Mouse (Mus musculus): ENCODE data around the gene Degs1.

Gene Degs1

DNA sequence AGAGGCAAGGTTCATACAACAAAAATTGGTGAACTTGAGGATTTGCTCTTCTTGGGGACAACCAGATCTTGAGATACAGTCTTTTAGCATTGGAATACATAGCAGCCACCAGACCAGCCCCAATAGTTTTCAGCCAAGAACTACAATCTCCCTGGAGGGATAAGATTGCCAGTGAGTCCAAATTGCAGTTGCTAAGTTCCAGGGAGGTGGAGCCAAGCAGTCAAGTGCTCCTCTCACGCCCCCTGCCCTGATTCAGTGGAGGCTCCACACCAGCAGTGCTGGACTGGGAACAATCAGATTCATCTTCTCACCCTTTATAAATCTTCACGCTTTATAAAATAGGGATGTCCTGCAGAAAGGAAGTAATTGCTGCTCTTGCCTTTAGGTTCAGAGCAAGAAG is 7.2 kb upstream of the Degs1 start:
- ChIA-PET POLR2A (no interaction called here), CTCF (no interaction called here)

DNA sequence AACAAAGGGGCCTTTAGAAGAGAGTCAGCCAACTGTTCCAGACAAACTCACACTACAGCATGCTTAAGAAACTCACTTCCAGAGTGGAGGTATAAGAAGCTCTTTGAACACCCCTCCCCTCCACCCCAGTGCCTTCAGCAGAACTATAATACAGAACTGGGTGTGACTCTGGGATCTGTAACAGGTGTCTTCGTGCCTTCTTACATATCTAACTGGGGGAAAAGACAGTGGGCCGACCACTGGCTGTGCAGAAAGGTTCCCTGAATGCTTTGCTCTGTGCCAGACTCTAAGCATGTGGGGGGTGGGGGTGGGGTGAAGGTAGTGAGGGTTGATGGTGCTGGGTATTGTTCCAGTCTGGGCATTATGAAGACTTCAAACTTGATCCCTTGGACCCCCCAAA is 6.0 kb upstream of the Degs1 start:
- ChIA-PET POLR2A (interaction anchor here in 1 of 4 experiments (3.1 kb wide), 1 partner anchor 17 kb away, joined by 9 read pairs; no protein-coding TSS in a partner anchor), CTCF (no interaction called here)

GRCm38 (mm10) chr1:182287781-182288180 is 5.2 kb upstream of the Degs1 start:
- ChIA-PET CTCF (interaction anchor here in 2 of 4 experiments (0.7 to 0.9 kb wide), 2 partner anchors 138 to 217 kb away, joined by 3 read pairs; no protein-coding TSS in a partner anchor), POLR2A (interaction anchor here in 1 of 4 experiments (3.1 kb wide), 1 partner anchor 16 kb away, joined by 9 read pairs; no protein-coding TSS in a partner anchor)

- ChIA-PET POLR2A (interaction anchor here in 2 of 4 experiments (0.6 to 1.2 kb wide), 7 partner anchors 13 to 442 kb away, joined by 3 to 5 read pairs (median 4); partner anchors contain the start of gene Lbr (in 1 of the 2)), CTCF (no interaction called here)
Measured at GRCm38 (mm10) chr1:182284795-182285194, 2.2 kb upstream of the Degs1 start.

DNA sequence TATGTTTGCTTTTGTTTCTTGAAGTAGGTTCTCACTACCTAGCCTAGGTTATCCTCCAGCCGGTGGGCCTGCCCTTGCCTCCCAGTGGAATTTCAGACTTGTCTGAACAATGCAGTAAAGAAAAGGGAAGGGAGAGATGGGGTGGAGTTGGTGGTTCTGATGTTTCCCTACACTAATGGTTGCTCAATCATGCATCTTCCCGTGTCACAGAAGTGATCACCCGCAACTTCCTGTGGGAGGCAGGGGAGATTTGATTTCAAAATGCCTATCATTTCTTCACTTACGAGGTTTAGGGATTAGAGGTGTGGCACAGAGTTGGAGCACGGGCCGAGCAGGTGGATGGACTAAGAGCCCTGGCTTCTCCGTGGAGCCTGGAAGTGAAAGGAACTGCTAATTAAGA is 627 bp upstream of the Degs1 start:
- ChIA-PET POLR2A (interaction anchor here in 3 of 4 experiments (1.0 to 4.1 kb wide), 18 partner anchors 8 to 625 kb away, joined by 3 to 61 read pairs (median 8); partner anchors contain the start of gene Fbxo28 (in 2 of the 3)), CTCF (interaction anchor here in 1 of 4 experiments (1.2 to 1.5 kb wide), 2 partner anchors 143 to 145 kb away, joined by 3 to 4 read pairs; no protein-coding TSS in a partner anchor)

DNA sequence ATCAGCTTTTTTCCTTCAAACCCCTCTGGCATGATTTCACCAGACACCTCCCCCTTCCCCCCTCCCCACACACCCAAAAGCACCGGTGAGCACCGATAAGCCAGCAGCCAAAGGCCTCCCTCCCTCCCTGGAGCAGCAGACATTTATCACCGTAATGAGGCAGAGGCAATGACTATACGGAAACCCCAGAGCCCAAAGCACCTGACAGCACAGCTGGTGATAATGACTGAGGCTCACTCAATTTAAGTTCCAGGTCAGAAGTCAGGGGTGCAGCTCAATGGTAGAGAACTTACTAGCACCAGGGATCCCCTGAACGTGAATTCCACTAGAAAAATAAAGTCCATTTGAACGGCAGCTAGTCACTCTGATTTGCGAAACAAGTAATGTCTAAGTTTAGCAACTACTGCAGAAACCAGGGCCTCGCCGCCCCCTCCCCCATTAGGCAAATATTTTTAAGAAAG is 1.3 kb downstream of the Degs1 start:
- CTCF ChIA-PET: no interaction called here
- POLR2A ChIA-PET: interaction anchor here in 3 of 4 experiments (0.6 to 4.1 kb wide), 26 partner anchors 8 to 439 kb away, joined by 3 to 61 read pairs (median 6); partner anchors contain the start of genes Fbxo28 (in 3 of the 3) and Lbr (in 1 of the 3)

- ChIA-PET CTCF (interaction anchor here in 1 of 4 experiments (0.8 kb wide), 1 partner anchor 14 kb away, joined by 3 read pairs; no protein-coding TSS in a partner anchor), POLR2A (interaction anchor here in 3 of 4 experiments (0.8 to 4.1 kb wide), 20 partner anchors 9 to 131 kb away, joined by 3 to 61 read pairs (median 6); partner anchors contain the start of genes Fbxo28 (in 2 of the 3) and Trp53bp2 (in 1 of the 3))
Measured at GRCm38 (mm10) chr1:182280577-182280976, 2.0 kb downstream of the Degs1 start.

- CTCF ChIA-PET: interaction anchor here in 1 of 4 experiments (0.8 kb wide), 1 partner anchor 14 kb away, joined by 3 read pairs; no protein-coding TSS in a partner anchor
- POLR2A ChIA-PET: interaction anchor here in 3 of 4 experiments (0.9 to 4.1 kb wide), 11 partner anchors 8 to 130 kb away, joined by 3 to 61 read pairs (median 3); partner anchors contain the start of gene Trp53bp2 (in 1 of the 3)
Measured at GRCm38 (mm10) chr1:182280046-182280445, 2.6 kb downstream of the Degs1 start.

- CTCF ChIA-PET: no interaction called here
- POLR2A ChIA-PET: interaction anchor here in 2 of 4 experiments (1.2 to 4.1 kb wide), 3 partner anchors 8 to 86 kb away, joined by 3 to 61 read pairs (median 4); no protein-coding TSS in a partner anchor
Measured at GRCm38 (mm10) chr1:182279436-182279835, 3.2 kb downstream of the Degs1 start.

DNA sequence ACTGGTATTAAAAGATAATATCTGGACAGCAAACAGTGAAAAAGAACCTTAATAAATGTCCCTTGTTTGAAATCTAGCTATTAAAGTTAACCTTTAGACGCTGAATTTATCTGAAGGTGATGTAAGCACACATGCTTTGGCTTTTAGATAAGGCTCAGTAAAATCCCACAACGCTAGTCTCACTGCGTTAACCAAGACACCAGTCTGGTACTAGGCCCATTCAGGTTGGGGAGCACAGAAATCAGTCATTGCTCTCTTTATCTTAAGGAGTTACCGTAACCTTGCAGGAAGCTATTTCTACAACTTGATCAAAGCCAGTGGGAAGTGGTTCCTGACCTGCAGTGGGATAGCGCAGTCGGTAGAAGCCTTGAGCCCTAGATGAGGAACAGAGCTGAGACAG is 7.5 kb downstream of the Degs1 start:
- CTCF ChIA-PET: no interaction called here
- POLR2A ChIA-PET: interaction anchor here in 3 of 4 experiments (1.0 to 1.6 kb wide), 8 partner anchors 8 to 93 kb away, joined by 3 to 5 read pairs (median 3); partner anchors contain the start of gene Fbxo28 (in 1 of the 3)

- ChIA-PET POLR2A (interaction anchor here in 3 of 4 experiments (0.6 to 4.3 kb wide), 11 partner anchors 9 to 213 kb away, joined by 3 to 61 read pairs (median 8); partner anchors contain the start of genes Degs1 (in 2 of the 3) and Srp9 (in 1 of the 3)), CTCF (interaction anchor here in 3 of 4 experiments (0.5 to 1.3 kb wide), 6 partner anchors 69 to 1254 kb away, joined by 3 to 8 read pairs (median 4); no protein-coding TSS in a partner anchor)
Measured at GRCm38 (mm10) chr1:182271632-182272031, 11.0 kb downstream of the Degs1 start.

GRCm38 (mm10) chr1:182271130-182271529 is 11.5 kb downstream of the Degs1 start:
- ChIA-PET POLR2A (interaction anchor here in 3 of 4 experiments (0.6 to 4.3 kb wide), 15 partner anchors 10 to 429 kb away, joined by 3 to 61 read pairs (median 3); partner anchors contain the start of genes Degs1 (in 2 of the 3) and Srp9 (in 2 of the 3)), CTCF (interaction anchor here in 3 of 4 experiments (0.5 to 1.3 kb wide), 4 partner anchors 131 to 1254 kb away, joined by 3 to 8 read pairs (median 5); no protein-coding TSS in a partner anchor)

- ChIA-PET POLR2A (interaction anchor here in 2 of 4 experiments (1.0 to 4.3 kb wide), 7 partner anchors 12 to 143 kb away, joined by 3 to 30 read pairs (median 5); partner anchors contain the start of genes Degs1 (in 2 of the 2) and Srp9 (in 1 of the 2)), CTCF (interaction anchor here in 1 of 4 experiments (0.7 kb wide), 1 partner anchor 128 kb away, joined by 6 read pairs; no protein-coding TSS in a partner anchor)
Measured at GRCm38 (mm10) chr1:182268317-182268716, 14.3 kb downstream of the Degs1 start.

DNA sequence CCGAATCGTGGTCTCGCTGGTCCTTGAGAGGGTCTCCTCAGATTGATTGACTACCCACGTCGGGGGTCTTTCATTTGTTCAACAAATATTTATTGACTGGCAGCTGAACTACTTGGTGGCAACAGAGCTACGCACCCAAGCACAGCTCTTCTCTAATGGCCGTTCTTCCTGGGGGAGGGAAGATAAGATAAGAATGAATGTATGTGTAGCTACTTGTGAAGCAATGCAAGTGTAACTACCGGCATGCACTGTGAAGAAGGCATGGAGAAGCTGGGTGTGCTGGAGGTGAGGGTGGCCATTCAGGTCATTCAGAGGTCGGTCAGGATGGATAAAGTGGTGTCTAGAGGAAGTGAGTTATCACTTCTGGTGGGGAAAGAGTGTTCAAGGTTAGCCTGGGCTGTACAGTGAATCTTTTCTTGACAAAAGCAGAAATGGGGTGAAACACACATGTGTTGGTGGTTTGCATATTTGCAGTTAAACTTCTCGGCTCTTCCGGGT is 16.5 kb downstream of the Degs1 start:
- ChIA-PET POLR2A (interaction anchor here in 2 of 4 experiments (0.5 to 1.7 kb wide), 7 partner anchors 9 to 1056 kb away, joined by 3 to 13 read pairs (median 3); partner anchors contain the start of gene Degs1 (in 1 of the 2)), CTCF (interaction anchor here in 2 of 4 experiments (0.5 to 1.4 kb wide), 3 partner anchors 14 to 385 kb away, joined by 3 read pairs; no protein-coding TSS in a partner anchor)

DNA sequence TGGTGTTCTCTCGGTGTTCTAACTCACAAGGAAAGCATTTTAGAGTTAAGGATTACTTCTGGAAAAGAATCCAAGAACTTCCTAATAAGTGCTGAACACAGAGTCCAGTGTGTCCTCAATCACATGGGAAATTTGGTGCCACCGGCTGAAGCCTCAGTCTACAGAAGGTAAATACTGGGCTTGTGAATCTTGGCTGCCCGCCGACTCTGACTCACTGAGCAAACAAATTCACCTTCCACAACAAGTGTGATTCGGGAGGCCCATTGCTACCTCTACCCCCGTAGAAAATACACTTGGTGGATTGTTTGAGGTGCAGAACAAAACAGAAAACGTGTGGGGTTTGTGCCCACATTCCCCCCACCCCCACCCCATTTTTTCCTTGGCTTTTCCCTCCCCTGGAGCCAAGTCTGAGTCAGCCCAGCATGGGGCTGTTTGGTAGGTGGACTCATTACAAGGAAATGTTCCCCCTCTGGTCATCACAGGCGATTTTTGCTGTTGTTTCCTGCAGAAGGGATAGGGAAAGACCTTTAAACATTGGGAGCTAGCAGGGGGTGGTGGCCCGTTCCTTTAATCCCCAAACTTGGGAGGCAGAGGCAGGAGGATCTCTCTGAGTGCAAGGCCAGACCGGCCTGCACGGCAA is 26.4 kb downstream of the Degs1 start:
- POLR2A ChIA-PET: interaction anchor here in 2 of 4 experiments (1.1 to 2.0 kb wide), 4 partner anchors 10 to 31 kb away, joined by 3 to 13 read pairs (median 5); no protein-coding TSS in a partner anchor
- CTCF ChIA-PET: no interaction called here

- POLR2A ChIA-PET: interaction anchor here in 1 of 4 experiments (0.7 to 2.0 kb wide), 6 partner anchors 12 to 30 kb away, joined by 3 to 6 read pairs (median 4); no protein-coding TSS in a partner anchor
- CTCF ChIA-PET: no interaction called here
Measured at GRCm38 (mm10) chr1:182255031-182255430, 27.6 kb downstream of the Degs1 start.

DNA sequence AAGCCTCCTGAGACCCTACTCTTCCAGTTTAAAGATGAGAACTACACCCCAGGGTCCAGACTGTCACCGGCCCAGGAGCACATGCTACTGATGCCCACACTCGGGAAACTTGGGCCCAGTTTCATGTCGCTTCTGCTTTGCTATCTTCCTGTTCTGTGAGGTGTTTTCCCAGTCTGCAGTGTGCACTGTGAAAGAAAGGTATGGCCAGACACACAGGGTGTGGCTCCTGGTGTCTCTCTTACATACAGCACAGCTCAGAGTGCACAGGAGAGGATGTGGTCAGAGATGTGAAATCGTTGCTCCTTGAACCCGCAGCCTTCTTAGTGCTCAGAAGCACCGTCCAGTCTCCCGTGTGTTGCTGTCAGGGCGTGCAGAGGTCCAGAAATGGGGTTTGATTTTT is 28.0 kb downstream of the Degs1 start:
- ChIA-PET POLR2A (interaction anchor here in 2 of 4 experiments (0.7 to 2.0 kb wide), 6 partner anchors 13 to 30 kb away, joined by 3 to 6 read pairs (median 4); no protein-coding TSS in a partner anchor), CTCF (no interaction called here)

Measured in embryonic stem cell, embryonic (primary cell).